Mouse (Mus musculus) heart, embryonic 12.5 days (tissue): ENCODE measurements around the gene St3gal3. TPM values are rescaled to one million over a fixed set of nuclear protein-coding genes. Genes with fewer than 3 reads are reported as not detected.
A peak's percentile ranks its signal among the peaks of the same experiment; 100 is the strongest.

ENCODE experiments used
- ATAC-seq: fragments of 200-750 bp; cut with Nextera tagmentation; 2 replicates; pipeline ENCODE4 v1.8.0; 2017; ENCODE audit warnings: moderate TSS enrichment, moderate library complexity; ENCODE audit not compliant: insufficient number of reproducible peaks, low FRiP score
- H3K27ac ChIP-seq: fragments of 300-500 bp; sonication (generic); 2 replicates; pipeline ENCODE4 v1.5.1; 2016; ENCODE audit warnings: mild to moderate bottlenecking, moderate library complexity; ENCODE audit not compliant: poor library complexity, severe bottlenecking
- H3K27me3 ChIP-seq: fragments of 300-500 bp; sonication (generic); replicated peaks from 2 replicates; pipeline ENCODE4 v1.6.1; 2016; ENCODE audit warnings: mild to moderate bottlenecking, moderate library complexity
- H3K36me3 ChIP-seq: fragments of 300-500 bp; sonication (generic); 2 replicates; pipeline ENCODE4 v1.6.1; 2016; ENCODE audit warnings: mild to moderate bottlenecking, moderate library complexity
- H3K4me1 ChIP-seq: fragments of 300-500 bp; sonication (generic); replicated peaks from 2 replicates; pipeline ENCODE4 v1.6.1; 2016; ENCODE audit warnings: mild to moderate bottlenecking
- H3K4me2 ChIP-seq: fragments of 300-500 bp; sonication (generic); 2 replicates; pipeline ENCODE4 v1.6.1; 2016; ENCODE audit warnings: mild to moderate bottlenecking, moderate library complexity
- H3K4me3 ChIP-seq: fragments of 300-500 bp; sonication (generic); 2 replicates; pipeline ENCODE4 v1.5.1; 2016; ENCODE audit warnings: mild to moderate bottlenecking
- H3K9ac ChIP-seq: fragments of 300-500 bp; sonication (generic); 2 replicates; pipeline ENCODE4 v1.6.1; 2016; ENCODE audit warnings: mild to moderate bottlenecking, moderate library complexity
- H3K9me3 ChIP-seq: fragments of 300-500 bp; sonication (generic); replicated peaks from 2 replicates; pipeline ENCODE4 v1.6.1; 2016; ENCODE audit warnings: mild to moderate bottlenecking, moderate library complexity
- WGBS: fragments of 180-500 bp; shearing (Covaris S2); methylation state at CpG from one replicate; pipeline ENCODE4 v1.1.7; 2016; 5-methylcytosine and 5-hydroxymethylcytosine counted together
- polyA plus RNA-seq: library from polyadenylated mRNA; unstranded; fragments of >200 nt; fragmentation: Nextera tagmentation; extraction: Ambion mirVana; gene quantifications from 2 replicates; pipeline ENCODE4 v1.2.1, GENCODE M21; 2016

St3gal3 gene
- polyA plus RNA-seq, 1 experiment from 2014 or later, result 7.4 TPM

- Histone ChIP-seq H3K4me3 (no peak overlapping the region), H3K36me3 (no peaks in the 10 kb centered on the region), H3K4me2 (no peak overlapping the region), H3K27me3 (no peaks in the 10 kb centered on the region), H3K27ac (no peak overlapping the region), H3K9ac (no peak overlapping the region), H3K4me1 (peaks cover 47% of the 10 kb centered on the region), H3K9me3 (no peaks in the 10 kb centered on the region)
- ATAC-seq, result 0 out of 2 replicates have a peak, but pooled peaks have one; percentile 50
- WGBS, result 65% methylated on average over 5 of the region's 5 CpGs
Observed at GRCm38 (mm10) chr4:118019218-118019617, 115.5 kb downstream of the St3gal3 start.

GRCm38 (mm10) chr4:118017021-118017805 is 117.5 kb downstream of the St3gal3 start:
- 85% methylated on average over 16 of the region's 16 CpGs for WGBS
- Histone ChIP-seq H3K4me3 (no peak overlapping the region), H3K4me1 (peaks cover 42% of the 10 kb centered on the region), H3K9me3 (no peaks in the 10 kb centered on the region), H3K36me3 (no peaks in the 10 kb centered on the region), H3K27ac (no peak overlapping the region), H3K9ac (no peak overlapping the region), H3K27me3 (no peaks in the 10 kb centered on the region), H3K4me2 (no peak overlapping the region)
- ATAC-seq, result no peak

- Histone ChIP-seq H3K4me1 (peaks cover 38% of the 10 kb centered on the region), H3K4me3 (no peak overlapping the region), H3K4me2 (no peak overlapping the region), H3K9ac (no peak overlapping the region), H3K27ac (no peak overlapping the region), H3K9me3 (no peaks in the 10 kb centered on the region), H3K36me3 (no peaks in the 10 kb centered on the region), H3K27me3 (no peaks in the 10 kb centered on the region)
- no peak for ATAC-seq
- 72% methylated on average over 10 of the region's 10 CpGs for WGBS
Observed at GRCm38 (mm10) chr4:118016323-118016911, 118.3 kb downstream of the St3gal3 start.

- Histone ChIP-seq H3K4me1 (peaks cover 38% of the 10 kb centered on the region), H3K27ac (no peak overlapping the region), H3K4me3 (no peak overlapping the region), H3K36me3 (no peaks in the 10 kb centered on the region), H3K9me3 (no peaks in the 10 kb centered on the region), H3K27me3 (no peaks in the 10 kb centered on the region), H3K4me2 (no peak overlapping the region), H3K9ac (no peak overlapping the region)
- WGBS, result 32% methylated on average over 6 of the region's 6 CpGs
- no peak for ATAC-seq
Observed at GRCm38 (mm10) chr4:118015636-118016035, 119.1 kb downstream of the St3gal3 start.

- Histone ChIP-seq H3K27me3 (no peaks in the 10 kb centered on the region), H3K36me3 (no peaks in the 10 kb centered on the region), H3K9me3 (no peaks in the 10 kb centered on the region), H3K4me1 (peaks cover 38% of the 10 kb centered on the region), H3K27ac (no peak overlapping the region), H3K9ac (no peak overlapping the region), H3K4me2 (no peak overlapping the region), H3K4me3 (no peak overlapping the region)
- ATAC-seq, result no peak
- WGBS, result 87% methylated on average over 11 of the region's 11 CpGs
Observed at GRCm38 (mm10) chr4:118015126-118015525, 119.6 kb downstream of the St3gal3 start.

- no peak overlapping the region for H3K27ac ChIP-seq
- H3K4me1 ChIP-seq, result peaks cover 26% of the 10 kb centered on the region
- no peak overlapping the region for H3K4me2 ChIP-seq
- 81% methylated on average over 9 of the region's 9 CpGs for WGBS
- H3K9me3 ChIP-seq, result no peaks in the 10 kb centered on the region
- no peak overlapping the region for H3K4me3 ChIP-seq
- H3K27me3 ChIP-seq, result no peaks in the 10 kb centered on the region
- H3K36me3 ChIP-seq, result no peaks in the 10 kb centered on the region
- H3K9ac ChIP-seq, result no peak overlapping the region
- no peak for ATAC-seq
Observed at GRCm38 (mm10) chr4:118010661-118011173, 124.0 kb downstream of the St3gal3 start.

DNA sequence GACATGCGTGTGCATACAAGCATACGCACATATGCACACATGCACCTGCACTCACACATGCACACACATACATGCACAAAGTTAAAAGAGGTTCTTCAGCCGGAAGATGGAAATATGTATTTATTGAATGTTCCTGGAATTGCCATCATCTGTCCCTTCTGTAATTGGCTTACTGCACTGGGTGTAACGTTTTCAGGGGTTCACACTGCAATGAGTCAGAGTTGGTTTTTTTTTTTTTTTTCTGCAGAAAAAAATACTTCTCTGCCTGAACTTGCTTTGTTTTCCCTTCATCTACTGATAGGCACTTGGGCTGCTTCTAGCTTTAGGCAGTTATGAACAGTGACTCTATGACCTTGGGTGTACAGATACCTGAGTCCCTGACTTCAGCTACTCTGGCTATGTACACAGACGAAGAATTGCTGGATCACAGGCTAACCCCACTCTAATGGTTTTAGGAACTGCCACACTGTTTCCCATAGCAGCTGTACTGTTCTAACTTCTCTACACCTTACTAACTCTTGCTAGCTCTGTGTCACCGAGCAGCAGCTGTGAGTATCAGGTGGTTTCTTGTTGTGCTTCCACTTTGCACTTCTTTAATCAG is 126.2 kb downstream of the St3gal3 start:
- Histone ChIP-seq H3K36me3 (no peaks in the 10 kb centered on the region), H3K9ac (no peak overlapping the region), H3K4me2 (no peak overlapping the region), H3K27me3 (no peaks in the 10 kb centered on the region), H3K9me3 (no peaks in the 10 kb centered on the region), H3K4me3 (no peak overlapping the region), H3K4me1 (peaks cover 12% of the 10 kb centered on the region), H3K27ac (no peak overlapping the region)
- WGBS, result 69% methylated on average over 6 of the region's 6 CpGs
- no peak for ATAC-seq

DNA sequence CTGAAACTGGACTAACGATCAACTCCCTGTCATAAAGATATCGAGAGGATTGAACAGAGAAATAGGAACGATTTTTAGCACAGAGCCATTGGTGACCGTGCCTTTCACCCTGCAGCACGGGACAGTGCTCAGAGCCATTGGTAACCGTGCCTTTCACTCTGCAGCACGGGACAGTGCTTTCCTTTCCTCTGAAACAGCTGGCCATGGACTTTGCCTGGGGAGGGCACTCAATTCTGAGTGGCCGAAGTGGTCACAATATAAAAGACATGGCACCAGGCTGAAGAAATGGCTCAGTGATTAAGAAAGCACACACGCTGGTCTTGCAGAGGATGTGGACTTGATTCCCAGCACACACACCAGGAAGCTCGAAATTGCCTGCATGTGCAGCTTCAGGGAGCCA is 133.4 kb downstream of the St3gal3 start:
- Histone ChIP-seq H3K9me3 (no peaks in the 10 kb centered on the region), H3K4me3 (no peak overlapping the region), H3K9ac (0 out of 2 replicates have a peak overlapping the region, but pooled peaks have one; percentile 20), H3K27me3 (no peaks in the 10 kb centered on the region; the same call in 1 of the 2 replicates), H3K4me2 (no peak overlapping the region), H3K36me3 (no peaks in the 10 kb centered on the region), H3K27ac (no peak overlapping the region), H3K4me1 (peaks cover 43% of the 10 kb centered on the region)
- 80% methylated on average over 10 of the region's 10 CpGs for WGBS
- no peak for ATAC-seq

DNA sequence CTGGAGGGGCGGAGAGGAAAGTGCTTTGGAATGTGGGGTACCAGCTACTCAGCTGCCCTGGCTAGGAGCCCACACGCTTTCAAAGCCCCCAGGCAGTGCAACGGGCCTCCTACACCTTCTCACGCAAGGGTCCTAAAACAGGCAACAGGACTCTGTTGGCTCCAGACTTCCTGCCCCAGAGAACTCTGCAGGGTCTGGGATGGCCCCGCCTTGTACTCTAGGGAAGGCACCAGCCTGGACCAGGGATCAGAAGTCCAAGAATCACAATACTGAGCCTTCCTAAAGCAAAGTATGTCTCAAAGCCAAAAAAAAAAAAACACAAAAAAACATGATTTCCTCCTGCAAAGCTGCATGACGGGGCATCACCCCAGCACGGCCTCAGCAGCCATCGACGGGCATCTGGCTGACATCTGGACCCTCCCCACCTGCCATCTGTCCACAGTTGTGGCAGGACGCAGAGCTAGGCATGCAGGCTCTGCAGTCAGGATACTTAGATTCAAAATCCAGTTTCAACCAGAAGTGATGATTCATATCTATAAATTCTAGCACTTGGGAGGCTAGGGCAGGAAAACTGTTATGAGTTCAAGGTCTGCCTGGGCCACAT is 134.0 kb downstream of the St3gal3 start:
- Histone ChIP-seq H3K9ac (no peak overlapping the region), H3K4me1 (peaks cover 43% of the 10 kb centered on the region), H3K9me3 (no peaks in the 10 kb centered on the region), H3K36me3 (no peaks in the 10 kb centered on the region), H3K27ac (no peak overlapping the region), H3K4me2 (no peak overlapping the region), H3K4me3 (no peak overlapping the region), H3K27me3 (no peaks in the 10 kb centered on the region; the same call in 1 of the 2 replicates)
- 0 out of 2 replicates have a peak, but pooled peaks have one; percentile 43 for ATAC-seq
- WGBS, result 49% methylated on average over 10 of the region's 10 CpGs

- peak; percentile 12; the same call in 1 of the 2 replicates for ATAC-seq
- no peak overlapping the region for H3K9ac ChIP-seq
- H3K4me3 ChIP-seq, result no peak overlapping the region
- no peaks in the 10 kb centered on the region; the same call in 1 of the 2 replicates for H3K27me3 ChIP-seq
- no peaks in the 10 kb centered on the region for H3K36me3 ChIP-seq
- peaks cover 43% of the 10 kb centered on the region for H3K4me1 ChIP-seq
- no peak overlapping the region for H3K27ac ChIP-seq
- H3K4me2 ChIP-seq, result no peak overlapping the region
- WGBS, result 42% methylated on average over 7 of the region's 7 CpGs
- no peaks in the 10 kb centered on the region for H3K9me3 ChIP-seq
Observed at GRCm38 (mm10) chr4:117999951-118000350, 134.8 kb downstream of the St3gal3 start.
